Mouse (Mus musculus): ENCODE measurements around the gene Rem1.

Rem1 gene

GRCm38 (mm10) chr2:152672166-152672565 is 45.4 kb downstream of the Rem1 start:
- no peak for DNase-seq (ENCODE audit: extremely low read depth, insufficient read length, low spot score)

GRCm38 (mm10) chr2:152674148-152674547 is 47.4 kb downstream of the Rem1 start:
- DNase-seq (ENCODE audit: extremely low read depth, insufficient read length, low spot score): no peak

- no peak for DNase-seq (ENCODE audit: extremely low read depth, insufficient read length, low spot score)
Observed at GRCm38 (mm10) chr2:152675252-152675791, 48.6 kb downstream of the Rem1 start.

GRCm38 (mm10) chr2:152678302-152678701 is 51.6 kb downstream of the Rem1 start:
- DNase-seq (ENCODE audit: extremely low read depth, insufficient read length, low spot score): peak; percentile 49

GRCm38 (mm10) chr2:152678925-152679324 is 52.2 kb downstream of the Rem1 start:
- no peak for DNase-seq (ENCODE audit: extremely low read depth, insufficient read length, low spot score)

- no peak for DNase-seq (ENCODE audit: extremely low read depth, insufficient read length, low spot score)
Observed at GRCm38 (mm10) chr2:152679701-152680355, 53.1 kb downstream of the Rem1 start.

- no peak for DNase-seq (ENCODE audit: extremely low read depth, insufficient read length, low spot score)
Observed at GRCm38 (mm10) chr2:152683086-152683485, 56.3 kb downstream of the Rem1 start.
